Mouse (Mus musculus) right cerebral cortex, postnatal 4 days (tissue): ENCODE measurements around the gene Acot12.

Source experiments
- DNase-seq: peaks from one replicate; pipeline ENCODE4 v3.0.0-alpha.2; 2022

Gene Acot12

DNA sequence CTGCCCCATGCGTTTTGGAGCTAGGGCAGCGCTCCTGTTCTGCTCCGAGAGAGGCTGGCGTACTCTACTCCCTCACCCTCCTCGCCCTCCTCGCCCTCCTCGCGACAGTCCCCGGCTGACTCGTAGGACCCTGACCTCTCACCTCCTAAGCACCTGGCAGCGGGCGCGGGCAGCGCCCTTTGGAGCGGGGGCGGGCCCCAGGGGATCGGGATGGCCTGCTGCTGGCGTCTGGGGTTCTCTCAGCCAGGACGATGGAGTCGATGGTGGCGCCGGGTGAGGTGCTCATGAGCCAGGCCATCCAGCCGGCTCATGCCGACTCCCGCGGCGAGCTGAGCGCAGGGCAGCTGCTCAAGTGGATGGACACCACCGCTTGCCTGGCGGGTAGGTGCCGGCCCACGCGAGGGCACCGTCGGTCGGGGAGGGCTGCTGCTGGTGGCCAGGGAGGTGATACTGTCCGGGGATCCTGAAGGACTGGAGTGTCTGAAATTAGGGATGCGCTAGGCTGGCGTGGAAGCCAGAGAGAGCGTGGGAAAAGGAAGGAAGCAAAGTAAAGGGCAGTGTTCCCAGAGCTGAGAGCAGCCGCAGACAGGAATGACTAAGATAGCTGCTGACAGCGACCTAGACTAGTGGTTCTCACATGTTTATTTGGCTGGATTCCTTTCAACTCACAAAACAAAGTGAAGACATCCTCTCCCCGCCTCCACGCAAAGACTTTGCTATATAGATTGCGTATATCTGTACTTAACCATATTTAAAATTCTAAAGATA is at the start of gene Acot12:
Gene Acot12, plus strand, starts transcription at position 233 of the 768 bp plus-strand sequence.
- DNase-seq = peak; percentile 37

GRCm38 (mm10) chr13:91693615-91694014 is 47.7 kb upstream of the Acot12 start:
- DNase-seq = no peak

- no peak for DNase-seq
These were observed 45.9 kb upstream of the Acot12 start for GRCm38 (mm10) chr13:91695406-91695805.

DNA sequence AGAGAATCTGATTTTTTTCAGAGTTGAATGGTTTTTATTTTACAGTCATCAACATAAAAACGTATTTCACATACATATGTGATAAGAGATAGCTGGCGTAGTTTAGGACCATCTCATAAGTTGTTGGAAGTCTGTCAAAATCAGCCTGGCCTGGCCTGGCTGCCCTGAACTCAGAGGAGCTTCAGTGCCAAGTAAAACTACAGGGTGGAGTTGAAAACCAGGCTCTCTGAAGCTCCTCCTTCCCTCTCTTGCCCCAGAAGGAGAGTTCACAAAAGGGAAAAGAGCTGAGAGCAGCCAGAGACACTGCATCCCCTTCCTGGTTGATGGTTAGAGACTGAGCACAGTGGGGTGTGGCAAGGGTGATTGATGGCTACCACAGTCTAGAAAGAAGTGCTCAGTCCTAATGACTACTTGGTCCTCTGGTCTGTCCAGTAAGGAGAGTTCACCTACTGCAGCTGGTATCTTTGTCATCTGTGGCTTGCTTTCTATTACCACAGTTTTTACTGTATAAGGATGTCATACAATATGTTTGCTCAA is 45.1 kb upstream of the Acot12 start:
- no peak for DNase-seq

GRCm38 (mm10) chr13:91697011-91697410 is 44.3 kb upstream of the Acot12 start:
- peak; percentile 27 for DNase-seq

DNA sequence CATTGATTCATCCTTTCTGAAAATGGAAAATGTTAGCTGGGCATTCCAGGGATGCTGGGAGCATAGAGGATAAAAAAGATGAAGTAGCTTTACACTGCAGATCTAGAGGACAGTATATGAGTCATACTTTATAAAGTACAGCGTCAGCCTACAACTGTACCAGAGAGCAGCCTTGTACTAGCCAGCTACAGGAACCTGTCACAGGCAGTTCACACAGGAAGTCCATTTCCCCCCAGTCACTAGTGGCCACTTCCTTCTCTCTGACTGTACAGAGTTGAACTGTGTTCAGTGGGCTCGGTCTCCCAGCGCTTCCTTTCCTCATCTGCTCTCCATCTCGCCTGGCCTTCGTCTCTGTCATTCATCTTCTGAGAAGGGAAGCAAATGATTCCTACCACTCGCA is 39.0 kb upstream of the Acot12 start:
- no peak for DNase-seq

- no peak for DNase-seq
These were observed 21.8 kb upstream of the Acot12 start for GRCm38 (mm10) chr13:91719487-91719886.

DNA sequence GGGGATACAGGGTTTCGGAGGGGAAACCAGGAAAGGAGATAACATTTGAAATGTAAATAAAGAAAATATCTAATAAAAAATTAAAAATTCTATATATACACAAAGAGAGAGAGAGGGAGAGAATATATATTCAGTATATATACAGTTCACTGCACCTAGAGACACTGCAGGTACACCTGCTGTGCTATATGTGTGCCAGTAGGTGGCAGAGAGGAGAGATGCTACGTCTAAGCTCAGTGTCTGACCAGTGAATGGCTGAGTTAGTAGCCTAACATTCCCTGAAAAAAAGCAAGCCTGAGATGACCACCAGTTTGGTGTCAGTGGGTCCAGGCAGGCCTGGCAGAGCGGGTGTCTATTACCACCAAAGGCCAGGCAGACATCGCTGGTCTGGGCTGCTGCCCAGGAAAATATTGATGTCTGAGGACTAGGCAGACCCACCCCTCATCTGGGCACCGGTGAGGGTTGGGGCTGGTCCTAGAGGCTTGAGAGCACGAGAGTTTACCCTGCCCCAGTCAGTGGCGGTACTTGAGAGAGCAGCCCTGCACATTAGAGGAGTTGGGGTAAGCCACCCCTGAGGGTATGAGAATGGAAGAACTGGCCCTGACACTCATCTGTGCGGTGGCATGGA is 18.1 kb upstream of the Acot12 start:
- no peak for DNase-seq

- DNase-seq = no peak
These were observed 17.6 kb upstream of the Acot12 start for GRCm38 (mm10) chr13:91723736-91724119.

- DNase-seq = no peak
These were observed 17.1 kb upstream of the Acot12 start for GRCm38 (mm10) chr13:91724211-91724610.

DNA sequence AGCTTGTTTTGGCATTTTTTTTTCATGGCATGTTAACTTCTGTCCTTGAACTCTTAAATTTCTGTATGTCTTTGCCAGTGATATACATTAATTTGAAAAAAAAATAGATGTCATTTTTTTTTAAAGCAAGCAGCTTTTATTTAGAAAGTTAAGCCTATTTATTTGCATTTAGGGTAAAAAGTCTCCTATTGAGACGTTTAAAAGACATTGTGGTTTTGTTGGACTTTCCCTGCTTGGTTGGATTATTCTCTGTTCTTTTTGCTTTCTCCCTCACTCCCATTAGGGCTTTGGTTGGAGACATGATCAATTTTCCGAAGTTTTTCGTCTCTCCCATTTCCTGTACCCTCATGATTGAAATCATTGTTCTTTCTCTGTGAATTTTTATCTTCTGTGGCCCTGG is 16.2 kb upstream of the Acot12 start:
- DNase-seq = no peak

DNA sequence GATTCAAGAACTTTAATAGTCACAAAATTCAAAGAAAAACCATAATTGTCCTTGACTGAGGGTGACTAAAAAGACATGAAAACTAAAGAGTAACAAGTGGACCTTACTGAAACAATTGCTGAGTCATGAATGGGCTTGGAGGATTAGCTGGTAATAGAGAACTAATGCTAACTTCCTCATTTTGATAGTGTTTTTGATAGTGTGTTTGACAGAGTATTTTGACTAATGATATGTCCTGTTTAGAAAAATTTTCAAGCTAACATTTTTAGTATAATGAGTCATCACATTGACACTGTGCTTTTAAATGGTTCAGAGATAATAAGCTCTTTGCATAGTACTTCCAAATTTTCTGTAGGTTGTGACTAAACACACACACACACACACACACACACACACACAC is 13.4 kb upstream of the Acot12 start:
- DNase-seq = no peak

DNA sequence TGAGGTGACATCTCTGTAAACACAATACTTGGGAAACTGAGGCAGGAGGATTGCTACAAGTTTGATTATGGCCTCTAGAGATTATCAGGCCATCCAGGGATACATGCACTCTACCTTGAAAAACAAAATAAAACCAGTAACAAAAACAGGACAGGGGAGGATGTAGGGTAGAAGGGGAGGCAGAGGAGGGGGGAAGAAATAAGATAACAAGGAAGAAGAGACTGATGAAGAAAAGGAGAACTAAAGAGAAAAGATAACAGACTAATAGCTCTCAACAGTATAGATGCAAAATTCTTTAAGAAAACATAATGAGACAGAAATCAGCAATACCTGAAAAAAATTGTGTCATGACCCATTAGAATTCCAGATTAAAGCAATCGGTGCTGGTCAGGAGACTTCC is 4.1 kb upstream of the Acot12 start:
- DNase-seq = no peak

- DNase-seq = no peak
These were observed 461 bp upstream of the Acot12 start for GRCm38 (mm10) chr13:91740851-91741250.

GRCm38 (mm10) chr13:91743180-91743579 is 1.9 kb downstream of the Acot12 start:
- DNase-seq = no peak

- no peak for DNase-seq
These were observed 5.2 kb downstream of the Acot12 start for GRCm38 (mm10) chr13:91746470-91746869.

- DNase-seq = no peak
These were observed 7.1 kb downstream of the Acot12 start for GRCm38 (mm10) chr13:91748401-91748800.

- DNase-seq = no peak
These were observed 8.7 kb downstream of the Acot12 start for GRCm38 (mm10) chr13:91749981-91750380.

DNA sequence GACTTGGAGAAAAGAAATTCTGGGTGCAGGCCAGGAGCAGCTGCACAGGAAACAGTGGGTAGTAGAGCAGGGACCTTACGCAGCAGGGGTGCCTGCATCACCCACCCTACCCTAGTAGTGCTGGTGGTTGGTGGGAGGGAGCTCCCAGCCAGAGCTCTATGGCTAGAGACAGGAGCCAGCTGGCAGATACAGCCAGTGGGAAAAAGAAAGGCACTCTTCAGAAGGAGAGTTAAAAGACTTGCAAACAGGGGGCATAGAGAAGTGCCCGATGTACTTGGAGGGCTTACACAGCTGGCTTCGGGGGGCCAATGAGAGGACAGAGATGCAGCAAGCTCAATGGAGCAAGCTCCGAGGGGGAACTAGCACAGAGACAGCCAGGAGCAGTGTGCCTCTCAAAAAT is 12.4 kb downstream of the Acot12 start:
- DNase-seq = no peak

GRCm38 (mm10) chr13:91754762-91755161 is 13.4 kb downstream of the Acot12 start:
- DNase-seq = no peak

DNA sequence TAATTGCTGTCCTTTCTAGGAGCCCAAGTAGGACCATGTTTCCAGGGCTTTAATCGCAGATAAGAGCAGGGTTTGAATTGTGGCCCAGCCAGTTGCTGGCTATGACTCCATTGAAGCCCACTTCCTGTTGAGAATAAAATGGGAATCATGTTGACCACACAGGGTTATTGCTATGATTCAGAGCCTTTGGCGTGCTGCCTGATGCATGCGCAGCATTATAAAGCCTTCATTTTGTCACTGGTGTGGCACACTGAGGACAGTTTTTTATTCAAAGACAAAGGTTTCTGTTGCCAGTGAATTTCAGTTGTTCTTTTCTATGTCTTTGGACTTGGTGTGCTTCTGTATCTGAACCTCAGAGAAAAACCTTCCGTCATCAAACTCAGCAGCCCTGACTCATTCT is 14.9 kb downstream of the Acot12 start:
- no peak for DNase-seq

GRCm38 (mm10) chr13:91758316-91759048 is 17.2 kb downstream of the Acot12 start:
- no peak for DNase-seq

- DNase-seq = no peak
These were observed 18.5 kb downstream of the Acot12 start for GRCm38 (mm10) chr13:91759791-91760190.
